In genomic region chr14:12189717-12190600, GRCm38 (mm10) we compare ENCODE assay signal across 11 mouse cellular contexts.
DNase-seq lines count a peak whose midpoint lies in the region; ATAC-seq lines count a peak whose summit lies in the region.
"Had no signal": no experiment of that assay in that cellular context is flagged by ENCODE, and none has a peak within 500 bp of the region (broad histone marks: within the 10 kb centered on the region; RNA-seq: fewer than 3 reads in every experiment).

No protein-coding gene starts in this region.

- peak; percentile 27 for DNase-seq in kidney, postnatal 14 days
- no peak for DNase-seq in kidney, adult 18-20 months
- DNase-seq in embryo, embryonic 9.5 days (ENCODE audit: extremely low spot score) = peak; percentile 36
- peak; percentile 52 for DNase-seq in neural tube, embryonic 10.5 days (ENCODE audit: extremely low spot score, low spot score)
- no peak for DNase-seq in thymus, postnatal 25 days
- no peak for DNase-seq in urinary bladder, postnatal 10 days (ENCODE audit: low spot score)
- DNase-seq: liver, embryonic 13.5 days; thymus, adult 2 months had no signal

- 24% methylated on average over 12 of the region's 12 CpGs for whole genome bisulfite sequencing in hindbrain, embryonic 12.5 days
- WGBS in heart, embryonic 12.5 days = 75% methylated on average over 12 of the region's 12 CpGs

- peak; percentile 91 for ATAC-seq in hindbrain, embryonic 12.5 days (ENCODE audit: low FRiP score)
- ATAC-seq in heart, embryonic 12.5 days (ENCODE audit: insufficient number of reproducible peaks, low FRiP score) = no peak
- ATAC-seq: intestine, embryonic 16.5 days had no signal

- peak overlapping the region; percentile 10 for H3K4me3 ChIP-seq in hindbrain, embryonic 12.5 days
- H3K4me3 ChIP-seq in heart, embryonic 12.5 days = no peak overlapping the region
- H3K4me3 ChIP-seq: liver, embryonic 13.5 days had no signal

- H3K36me3 ChIP-seq in hindbrain, embryonic 12.5 days = no peaks in the 10 kb centered on the region
- H3K36me3 ChIP-seq in heart, embryonic 12.5 days = no peaks in the 10 kb centered on the region
- H3K36me3 ChIP-seq: liver, embryonic 13.5 days had no signal

- H3K4me1 ChIP-seq in hindbrain, embryonic 12.5 days = peaks cover 36% of the 10 kb centered on the region
- H3K4me1 ChIP-seq in heart, embryonic 12.5 days (replicated peaks) = no peaks in the 10 kb centered on the region
- H3K4me1 ChIP-seq: liver, embryonic 13.5 days had no signal

- H3K27ac ChIP-seq in hindbrain, embryonic 12.5 days = peak overlapping the region; percentile 76
- no peak overlapping the region for H3K27ac ChIP-seq in heart, embryonic 12.5 days (ENCODE audit: poor library complexity, severe bottlenecking)
- H3K27ac ChIP-seq: liver, embryonic 13.5 days had no signal

- no peaks in the 10 kb centered on the region for H3K27me3 ChIP-seq in hindbrain, embryonic 12.5 days
- H3K27me3 ChIP-seq in heart, embryonic 12.5 days (replicated peaks) = no peaks in the 10 kb centered on the region
- H3K27me3 ChIP-seq: liver, embryonic 13.5 days had no signal

- peak overlapping the region; percentile 4; the same call in 1 of the 2 replicates for H3K9ac ChIP-seq in hindbrain, embryonic 12.5 days
- H3K9ac ChIP-seq in heart, embryonic 12.5 days = no peak overlapping the region
- H3K9ac ChIP-seq: liver, embryonic 13.5 days had no signal

- no peaks in the 10 kb centered on the region for H3K9me3 ChIP-seq in hindbrain, embryonic 12.5 days (replicated peaks)
- H3K9me3 ChIP-seq in heart, embryonic 12.5 days (replicated peaks) = no peaks in the 10 kb centered on the region
- H3K9me3 ChIP-seq: liver, embryonic 13.5 days had no signal

- peak overlapping the region; percentile 43 for H3K4me2 ChIP-seq in hindbrain, embryonic 12.5 days (replicated peaks)
- H3K4me2 ChIP-seq in heart, embryonic 12.5 days = no peak overlapping the region
- H3K4me2 ChIP-seq: liver, embryonic 13.5 days had no signal

Comparison
In these comparisons a context has a peak if more than half of its experiments do, and no peak if none do; other contexts are left out.
1. DNase-seq: peak in kidney, postnatal 14 days (single experiment), embryo, embryonic 9.5 days (single experiment) and neural tube, embryonic 10.5 days (single experiment); none in kidney, adult 18-20 months (single experiment), thymus, postnatal 25 days (single experiment) and urinary bladder, postnatal 10 days (single experiment).